Mouse (Mus musculus) cortical plate, adult 2 months (tissue): ENCODE data around the gene Rack1. TPM values are rescaled to one million over a fixed set of nuclear protein-coding genes. Genes with fewer than 3 reads are reported as not detected.

Experiments used
- H3K27ac ChIP-seq: fragments of 200-500 bp; 2 replicates; pipeline ENCODE4 v1.5.1; 2012; ENCODE audit warnings: low read length, control low read depth, inconsistent platforms; ENCODE audit not compliant: insufficient read depth
- H3K4me1 ChIP-seq: fragments of 200-500 bp; 2 replicates; pipeline ENCODE4 v1.6.1; 2011; ENCODE audit warnings: low read length; ENCODE audit not compliant: control insufficient read depth, insufficient read depth
- H3K4me3 ChIP-seq: fragments of 200-500 bp; 2 replicates; pipeline ENCODE4 v1.5.1; 2011; ENCODE audit warnings: mild to moderate bottlenecking, low read length, control low read depth; ENCODE audit not compliant: insufficient read depth
- CTCF ChIP-seq: fragments of 200-500 bp; IDR thresholded peaks from 2 replicates; pipeline ENCODE4 v1.5.1; 2011; ENCODE audit warnings: mild to moderate bottlenecking, control low read depth, low read length; ENCODE audit not compliant: insufficient read depth; ENCODE audit errors: extremely low read depth
- POLR2A ChIP-seq: fragments of 200-500 bp; IDR thresholded peaks from 2 replicates; pipeline ENCODE4 v1.6.1; 2011; ENCODE audit warnings: mild to moderate bottlenecking, low read length, control low read depth; ENCODE audit not compliant: insufficient read depth; ENCODE audit errors: extremely low read depth
- polyA plus RNA-seq: library from polyadenylated mRNA; depleted of rRNA; stranded (reverse); fragments of >200 nt; gene quantifications from 2 replicates; pipeline ENCODE4 v1.2.3, GENCODE M21; 2012; rRNA removed

Rack1 gene
- polyA plus RNA-seq, 1 experiment = 447 TPM

DNA sequence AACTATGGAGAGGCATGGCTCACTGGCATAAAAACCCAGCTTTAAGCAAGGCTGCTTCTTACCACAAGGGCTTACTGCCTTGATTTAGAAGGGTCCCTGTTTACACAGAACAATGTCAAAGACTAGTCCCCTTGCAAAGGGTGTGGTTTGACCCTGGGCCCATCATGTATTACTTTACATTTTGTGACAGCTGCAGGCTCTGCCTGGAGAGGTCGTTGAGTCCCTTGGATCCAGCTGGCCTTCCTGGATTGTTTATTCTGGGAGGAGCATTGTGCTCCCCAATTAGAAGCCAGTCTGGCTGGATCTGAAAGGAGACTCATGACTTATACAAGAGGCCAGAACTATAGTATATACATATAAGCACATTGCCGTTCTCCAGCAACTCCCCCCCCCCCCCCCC lies 50.1 kb downstream of the Rack1 start:
- TF ChIP-seq POLR2A (no peak), CTCF (no peak)
- no peak overlapping the region for H3K4me3 ChIP-seq
- no peak overlapping the region for H3K27ac ChIP-seq
- peaks cover 4% of the 10 kb centered on the region for H3K4me1 ChIP-seq

DNA sequence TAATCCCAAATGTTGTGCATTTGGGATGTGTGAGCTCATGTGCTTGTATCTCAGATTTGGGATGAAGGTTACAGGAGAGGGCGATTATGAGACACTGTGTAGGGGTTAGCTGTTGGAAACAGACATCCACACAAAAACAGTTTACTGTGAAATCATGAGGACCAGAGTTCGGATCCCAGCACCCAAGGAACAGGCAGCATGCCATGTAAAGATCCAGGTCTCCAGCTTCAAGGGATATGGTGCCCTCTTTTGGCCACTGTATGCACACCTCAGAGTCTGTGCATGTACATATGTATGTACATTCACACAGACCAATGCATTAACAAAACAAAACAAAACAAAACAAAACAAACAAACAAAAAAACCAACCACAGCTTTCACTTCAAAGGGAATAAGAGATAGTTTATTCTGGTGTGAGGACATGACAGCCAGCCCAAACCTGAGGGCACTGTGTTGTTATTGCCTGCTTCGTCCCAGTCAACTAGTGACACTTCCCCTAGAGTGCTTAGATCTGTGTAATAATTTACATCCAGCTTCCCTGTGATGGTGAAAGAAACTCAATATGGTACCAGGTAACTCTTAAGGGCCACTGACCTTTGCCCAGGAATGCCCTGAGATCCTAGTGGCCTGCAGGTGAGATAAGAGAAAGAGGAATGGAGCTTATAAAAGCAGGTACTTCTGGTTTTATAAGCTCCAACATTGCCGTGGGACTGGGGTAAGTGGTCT lies 51.3 kb downstream of the Rack1 start:
- TF ChIP-seq CTCF (no peak), POLR2A (no peak)
- Histone ChIP-seq H3K4me3 (no peak overlapping the region), H3K27ac (no peak overlapping the region), H3K4me1 (peaks cover 4% of the 10 kb centered on the region)

DNA sequence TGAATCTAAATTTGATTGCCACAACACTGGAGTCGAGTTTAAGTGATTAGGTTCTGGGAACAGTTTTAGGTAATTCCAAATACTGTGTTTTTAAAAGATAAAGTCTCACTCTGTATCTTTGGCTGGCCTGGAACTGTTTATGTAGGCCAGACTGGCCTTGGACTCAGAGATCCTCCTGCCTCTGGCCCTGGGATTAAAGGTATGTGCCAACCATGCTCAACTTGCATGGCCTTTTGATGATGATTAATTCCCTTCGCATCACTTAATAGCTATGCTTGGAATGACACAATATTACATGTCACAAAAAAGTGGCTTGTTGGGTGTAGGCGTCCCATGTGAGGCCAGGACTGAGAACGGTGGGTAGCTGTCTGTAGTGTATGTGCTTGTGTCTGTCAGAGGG lies 52.1 kb downstream of the Rack1 start:
- Histone ChIP-seq H3K4me1 (peaks cover 4% of the 10 kb centered on the region), H3K27ac (no peak overlapping the region), H3K4me3 (no peak overlapping the region)
- TF ChIP-seq CTCF = no peak
- TF ChIP-seq POLR2A = no peak

DNA sequence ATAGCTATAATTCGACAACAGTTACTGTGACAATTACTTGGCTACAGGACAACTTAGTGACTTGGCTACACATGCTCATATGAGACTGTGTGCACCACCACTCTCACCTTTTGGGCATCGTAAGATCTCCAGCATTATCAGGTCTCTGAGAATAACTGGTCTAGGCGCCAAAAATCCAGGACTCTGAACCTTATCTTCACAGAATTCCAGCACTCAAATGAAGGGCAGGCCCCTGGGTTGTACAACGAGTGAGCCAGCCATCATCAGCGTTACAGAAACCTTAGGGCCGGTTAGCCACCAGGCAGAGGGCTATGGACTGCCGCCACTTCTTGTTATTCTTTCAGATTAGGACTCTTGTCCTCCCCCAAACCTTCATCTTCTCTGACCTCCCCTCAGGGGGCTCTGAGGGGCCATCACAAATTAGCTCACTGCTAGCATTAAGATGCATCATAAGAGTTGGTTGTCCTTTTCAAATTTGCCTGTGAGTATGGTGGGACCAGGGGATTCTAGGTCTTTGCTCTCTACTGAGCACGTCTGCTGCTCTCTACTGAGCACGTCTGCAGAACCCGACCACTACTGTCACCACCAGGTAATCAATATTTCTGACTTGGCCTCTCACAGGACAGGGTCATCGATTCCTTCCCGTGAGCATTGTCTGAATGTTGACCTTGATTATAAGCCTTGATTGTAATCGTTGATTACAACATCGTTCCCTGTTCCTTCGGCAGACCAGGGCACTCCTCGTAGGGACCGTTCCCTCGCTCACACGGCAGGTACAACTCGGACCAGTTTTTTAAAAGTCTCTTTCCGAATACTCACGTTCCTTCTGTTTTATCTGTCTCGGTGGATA lies 52.7 kb downstream of the Rack1 start:
- TF ChIP-seq CTCF (no peak), POLR2A (no peak)
- no peak overlapping the region for H3K27ac ChIP-seq
- H3K4me1 ChIP-seq = peaks cover 4% of the 10 kb centered on the region
- peak overlapping the region; percentile 91 for H3K4me3 ChIP-seq

DNA sequence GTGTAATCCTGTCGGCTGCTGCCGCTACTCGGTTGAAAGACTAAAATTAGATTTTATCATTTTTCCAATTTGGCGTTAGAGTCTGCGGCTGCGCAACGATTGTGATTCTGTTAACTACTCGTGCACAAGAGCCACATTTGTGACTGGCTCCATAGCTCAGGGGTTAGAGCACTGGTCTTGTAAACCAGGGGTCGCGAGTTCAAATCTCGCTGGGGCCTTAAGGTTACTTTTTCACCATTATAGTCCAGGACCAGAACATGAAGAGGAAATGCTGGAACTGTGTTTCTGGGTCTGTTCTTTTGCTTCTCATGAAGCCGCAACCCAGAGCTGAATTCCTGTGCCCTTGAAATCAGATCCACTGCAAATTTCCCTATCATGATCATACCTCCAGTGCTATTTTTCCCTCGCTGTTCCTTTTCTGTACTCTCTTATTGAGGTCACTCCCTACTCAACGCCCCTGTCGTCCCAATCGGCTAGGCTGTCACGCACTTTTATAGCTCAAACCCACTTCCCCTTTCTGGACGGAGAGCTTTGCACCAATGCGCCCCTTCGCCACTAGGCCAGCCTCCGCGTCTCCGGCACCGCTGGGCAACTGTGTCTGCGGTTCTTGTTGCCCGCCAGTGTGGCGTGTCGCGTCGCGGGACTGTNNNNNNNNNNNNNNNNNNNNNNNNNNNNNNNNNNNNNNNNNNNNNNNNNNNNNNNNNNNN lies 53.5 kb downstream of the Rack1 start:
- TF ChIP-seq CTCF = no peak
- no peak for TF ChIP-seq POLR2A
- no peak overlapping the region for H3K27ac ChIP-seq
- H3K4me3 ChIP-seq = peak overlapping the region; percentile 91
- H3K4me1 ChIP-seq = peaks cover 4% of the 10 kb centered on the region

Other genes starting within 250 kb of the Rack1 start
- 43.1 and 46.7 TPM in 2 replicates for gene Trim41, start 17.0 kb downstream of the Rack1 start, polyA plus RNA-seq
- gene Trim7, start 25.8 kb downstream of the Rack1 start, polyA plus RNA-seq = 4.2 and 4.3 TPM in 2 replicates
- 33.8 and 40.1 TPM in 2 replicates for gene Gm12184, start 26.3 kb downstream of the Rack1 start, polyA plus RNA-seq
- gene Irgm1, start 71.4 kb downstream of the Rack1 start, polyA plus RNA-seq = 9.5 and 11.4 TPM in 2 replicates
- 0.19 and 0.23 TPM in 2 replicates for gene Gm5431, start 101.9 kb downstream of the Rack1 start, polyA plus RNA-seq
- 1.8 TPM in 2 replicates for gene Psme2b, start 145.9 kb downstream of the Rack1 start, polyA plus RNA-seq
- gene Olfr56, start 178.6 kb downstream of the Rack1 start, polyA plus RNA-seq = 0.06 and 0.10 TPM in 2 replicates
- 0.42 and 0.57 TPM in 2 replicates for gene 9930111J21Rik1, start 179.1 kb downstream of the Rack1 start, polyA plus RNA-seq
- gene Gm12185, start 191.9 kb downstream of the Rack1 start, polyA plus RNA-seq = 0.08 and 0.19 TPM in 2 replicates
- gene Tgtp1, start 193.8 kb downstream of the Rack1 start, polyA plus RNA-seq = 1.0 and 1.6 TPM in 2 replicates